Mouse (Mus musculus) midbrain, embryonic 16.5 days (tissue): ENCODE results near the gene Arid1b. TPM values are rescaled to one million over a fixed set of nuclear protein-coding genes. Genes with fewer than 3 reads are reported as not detected.
"Not testable (repeated sequence)": the region's sequence is repeated elsewhere in the genome, so short reads cannot be mapped to it uniquely, and the experiment has no call there.

Source experiments
- ATAC-seq: fragments of 200-750 bp; cut with Nextera tagmentation; 2 replicates; pipeline ENCODE4 v1.8.0; 2017; ENCODE audit warnings: moderate TSS enrichment
- H3K27ac ChIP-seq: fragments of 300-500 bp; sonication (generic); 2 replicates; pipeline ENCODE4 v1.5.1; 2014; ENCODE audit warnings: mild to moderate bottlenecking, low read length, mixed read lengths
- H3K27me3 ChIP-seq: fragments of 300-500 bp; sonication (generic); 2 replicates; pipeline ENCODE4 v1.6.1; 2014; ENCODE audit warnings: low read depth, low read length, mixed read lengths; ENCODE audit not compliant: control insufficient read depth, insufficient read depth
- H3K36me3 ChIP-seq: fragments of 300-500 bp; sonication (generic); 2 replicates; pipeline ENCODE4 v1.6.1; 2014; ENCODE audit warnings: mild to moderate bottlenecking, low read length, moderate library complexity, mixed read lengths; ENCODE audit not compliant: control insufficient read depth, insufficient read depth
- H3K4me1 ChIP-seq: fragments of 300-500 bp; sonication (generic); 2 replicates; pipeline ENCODE4 v1.6.1; 2014; ENCODE audit warnings: mild to moderate bottlenecking, low read length, mixed read lengths; ENCODE audit not compliant: control insufficient read depth, insufficient read depth
- H3K4me2 ChIP-seq: fragments of 300-500 bp; sonication (generic); 2 replicates; pipeline ENCODE4 v1.6.1; 2014; ENCODE audit warnings: mild to moderate bottlenecking, low read length, mixed read lengths
- H3K4me3 ChIP-seq: fragments of 300-500 bp; sonication (generic); 2 replicates; pipeline ENCODE4 v1.5.1; 2014; ENCODE audit warnings: low read depth, mild to moderate bottlenecking, low read length, moderate library complexity, mixed read lengths
- H3K9ac ChIP-seq: fragments of 300-500 bp; sonication (generic); 2 replicates; pipeline ENCODE4 v1.6.1; 2014; ENCODE audit warnings: low read depth, low read length, mixed read lengths
- H3K9me3 ChIP-seq: fragments of 300-500 bp; sonication (generic); replicated peaks from 2 replicates; pipeline ENCODE4 v1.6.1; 2014; ENCODE audit warnings: mild to moderate bottlenecking, low read length, mixed read lengths; ENCODE audit not compliant: control insufficient read depth, poor library complexity, severe bottlenecking
- WGBS: fragments of 180-500 bp; shearing (Covaris S2); extraction: QIAGEN DNeasy Blood & Tissue Kit; methylation state at CpG from one replicate; pipeline ENCODE4 v1.1.7; 2014; 5-methylcytosine and 5-hydroxymethylcytosine counted together
- polyA plus RNA-seq: library from polyadenylated mRNA; unstranded; fragments of >200 nt; fragmentation: Nextera tagmentation; extraction: Ambion mirVana; gene quantifications from 2 replicates; pipeline ENCODE4 v1.2.1, GENCODE M21; 2015

The Arid1b gene
- polyA plus RNA-seq, 1 experiment from 2014 or later, result 13.1 TPM

GRCm38 (mm10) chr17:5088822-5089221 is 94.7 kb downstream of the Arid1b start:
- Histone ChIP-seq H3K9me3 (no peaks in the 10 kb centered on the region), H3K36me3 (no peaks in the 10 kb centered on the region), H3K4me3 (no peak overlapping the region), H3K27me3 (no peaks in the 10 kb centered on the region), H3K9ac (no peak overlapping the region), H3K4me1 (peaks cover 41% of the 10 kb centered on the region), H3K27ac (no peak overlapping the region), H3K4me2 (no peak overlapping the region)
- 76% methylated on average over 5 of the region's 5 CpGs for WGBS
- ATAC-seq, result no peak

- H3K27ac ChIP-seq, result no peak overlapping the region
- no peaks in the 10 kb centered on the region for H3K9me3 ChIP-seq
- H3K27me3 ChIP-seq, result no peaks in the 10 kb centered on the region
- H3K4me3 ChIP-seq, result no peak overlapping the region
- no peaks in the 10 kb centered on the region for H3K36me3 ChIP-seq
- H3K9ac ChIP-seq, result no peak overlapping the region
- H3K4me2 ChIP-seq, result no peak overlapping the region
- WGBS, result 18% methylated on average over 12 of the region's 12 CpGs
- ATAC-seq, result no peak
- peaks cover 34% of the 10 kb centered on the region for H3K4me1 ChIP-seq
Observed at GRCm38 (mm10) chr17:5089541-5089940, 95.4 kb downstream of the Arid1b start.

- Histone ChIP-seq H3K4me3 (no peak overlapping the region), H3K36me3 (no peaks in the 10 kb centered on the region), H3K27me3 (no peaks in the 10 kb centered on the region), H3K4me1 (peaks cover 15% of the 10 kb centered on the region), H3K4me2 (no peak overlapping the region), H3K9me3 (no peaks in the 10 kb centered on the region), H3K9ac (no peak overlapping the region), H3K27ac (no peak overlapping the region)
- 87% methylated on average over 16 of the region's 16 CpGs for WGBS
- no peak for ATAC-seq
Observed at GRCm38 (mm10) chr17:5091490-5091889, 97.4 kb downstream of the Arid1b start.

- H3K9me3 ChIP-seq, result no peaks in the 10 kb centered on the region
- H3K27ac ChIP-seq, result no peak overlapping the region
- H3K4me3 ChIP-seq, result no peak overlapping the region
- H3K36me3 ChIP-seq, result no peaks in the 10 kb centered on the region
- ATAC-seq, result no peak
- no peak overlapping the region for H3K9ac ChIP-seq
- H3K4me1 ChIP-seq, result peaks cover 11% of the 10 kb centered on the region
- H3K4me2 ChIP-seq, result no peak overlapping the region
- H3K27me3 ChIP-seq, result no peaks in the 10 kb centered on the region
- 79% methylated on average over 10 of the region's 10 CpGs for WGBS
Observed at GRCm38 (mm10) chr17:5091934-5092333, 97.8 kb downstream of the Arid1b start.

GRCm38 (mm10) chr17:5093343-5093742 is 99.2 kb downstream of the Arid1b start:
- not testable (repeated sequence) for H3K9ac ChIP-seq, H3K36me3 ChIP-seq, H3K4me3 ChIP-seq, H3K27ac ChIP-seq, H3K4me2 ChIP-seq, H3K27me3 ChIP-seq, H3K9me3 ChIP-seq, ATAC-seq
- WGBS, result 53% methylated on average over 2 of the region's 2 CpGs
- peaks cover 11% of the 10 kb centered on the region for H3K4me1 ChIP-seq

- no peaks in the 10 kb centered on the region for H3K9me3 ChIP-seq
- no peaks in the 10 kb centered on the region for H3K27me3 ChIP-seq
- H3K27ac ChIP-seq, result no peak overlapping the region
- 89% methylated on average over 5 of the region's 5 CpGs for WGBS
- peaks cover 9% of the 10 kb centered on the region for H3K4me1 ChIP-seq
- H3K9ac ChIP-seq, result no peak overlapping the region
- H3K4me2 ChIP-seq, result no peak overlapping the region
- no peak for ATAC-seq
- no peak overlapping the region for H3K4me3 ChIP-seq
- no peaks in the 10 kb centered on the region for H3K36me3 ChIP-seq
Observed at GRCm38 (mm10) chr17:5094636-5095035, 100.5 kb downstream of the Arid1b start.

GRCm38 (mm10) chr17:5095741-5096140 is 101.6 kb downstream of the Arid1b start:
- no peak overlapping the region for H3K27ac ChIP-seq
- no peaks in the 10 kb centered on the region for H3K9me3 ChIP-seq
- no peak overlapping the region for H3K9ac ChIP-seq
- WGBS, result 77% methylated on average over 13 of the region's 13 CpGs
- no peak; the same call in 1 of the 2 replicates for ATAC-seq
- no peaks in the 10 kb centered on the region for H3K36me3 ChIP-seq
- no peak overlapping the region for H3K4me2 ChIP-seq
- no peaks in the 10 kb centered on the region for H3K27me3 ChIP-seq
- H3K4me1 ChIP-seq, result 0 out of 2 replicates have a peak, but pooled peaks cover 2% of the 10 kb centered on the region
- H3K4me3 ChIP-seq, result no peak overlapping the region

- Histone ChIP-seq H3K9me3 (no peaks in the 10 kb centered on the region), H3K4me3 (no peak overlapping the region), H3K9ac (no peak overlapping the region), H3K4me2 (no peak overlapping the region), H3K4me1 (peaks cover 13% of the 10 kb centered on the region; the same call in 1 of the 2 replicates), H3K36me3 (no peaks in the 10 kb centered on the region), H3K27ac (no peak overlapping the region), H3K27me3 (no peaks in the 10 kb centered on the region)
- WGBS, result 89% methylated on average over 4 of the region's 4 CpGs
- ATAC-seq, result no peak
Observed at GRCm38 (mm10) chr17:5097046-5097445, 102.9 kb downstream of the Arid1b start.

GRCm38 (mm10) chr17:5097545-5098475 is 103.7 kb downstream of the Arid1b start:
- WGBS, result 76% methylated on average over 21 of the region's 21 CpGs
- Histone ChIP-seq H3K4me2 (no peak overlapping the region), H3K27me3 (no peaks in the 10 kb centered on the region), H3K9ac (no peak overlapping the region), H3K27ac (no peak overlapping the region), H3K9me3 (no peaks in the 10 kb centered on the region), H3K4me3 (no peak overlapping the region), H3K4me1 (peaks cover 15% of the 10 kb centered on the region; the same call in 1 of the 2 replicates), H3K36me3 (no peaks in the 10 kb centered on the region)
- no peak for ATAC-seq
